Mouse (Mus musculus): ENCODE results near the gene Nxph3. TPM values are rescaled to one million over a fixed set of nuclear protein-coding genes. Genes with fewer than 3 reads are reported as not detected.
"Not testable (repeated sequence)": the region's sequence is repeated elsewhere in the genome, so short reads cannot be mapped to it uniquely, and the experiment has no call there.

Nxph3 gene
- polyA plus RNA-seq, 3 experiments from 2014 or later, result not detected

DNA sequence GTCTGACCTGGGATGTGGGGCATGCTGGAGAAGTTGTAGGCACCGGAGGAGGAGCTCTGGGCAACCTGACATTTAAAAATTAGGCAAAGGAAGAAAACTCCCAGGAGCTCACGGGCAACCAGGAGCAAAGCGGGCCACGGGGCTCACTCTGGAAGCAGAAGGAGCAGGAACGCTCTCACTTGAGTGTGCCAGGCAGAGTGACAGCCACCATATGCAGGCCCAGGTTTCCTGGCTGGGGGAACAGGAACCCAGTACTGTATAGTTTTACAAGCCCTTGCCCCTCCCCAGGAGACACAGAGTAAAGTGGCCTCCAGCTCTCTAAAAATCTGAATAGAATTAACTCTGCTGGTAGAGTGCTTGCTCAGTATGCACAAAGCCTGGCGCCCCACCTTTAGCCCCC lies 2.8 kb upstream of the Nxph3 start:
- ATAC-seq, result no peak

DNA sequence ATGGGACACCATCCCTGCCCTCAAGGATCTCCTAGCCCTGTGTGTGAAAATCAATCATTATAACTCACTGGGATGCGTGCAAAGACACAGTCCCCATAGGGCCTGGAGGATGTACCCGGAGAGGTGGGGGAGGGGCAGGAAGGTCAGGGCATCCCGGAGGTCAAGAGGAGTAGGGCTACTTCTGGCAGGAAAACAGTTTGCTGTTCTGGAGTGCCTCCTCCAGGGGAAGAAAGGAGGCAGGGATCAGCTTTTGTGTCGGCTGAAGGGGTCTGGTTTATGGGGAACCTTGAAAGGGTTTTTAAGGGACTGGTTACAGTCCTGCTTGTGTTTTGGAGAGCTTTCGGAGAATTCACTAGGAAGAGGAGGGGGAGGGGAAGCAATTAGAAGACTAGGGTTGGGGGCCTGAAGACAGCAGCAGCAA lies 2.1 kb upstream of the Nxph3 start:
- ATAC-seq, result no peak

DNA sequence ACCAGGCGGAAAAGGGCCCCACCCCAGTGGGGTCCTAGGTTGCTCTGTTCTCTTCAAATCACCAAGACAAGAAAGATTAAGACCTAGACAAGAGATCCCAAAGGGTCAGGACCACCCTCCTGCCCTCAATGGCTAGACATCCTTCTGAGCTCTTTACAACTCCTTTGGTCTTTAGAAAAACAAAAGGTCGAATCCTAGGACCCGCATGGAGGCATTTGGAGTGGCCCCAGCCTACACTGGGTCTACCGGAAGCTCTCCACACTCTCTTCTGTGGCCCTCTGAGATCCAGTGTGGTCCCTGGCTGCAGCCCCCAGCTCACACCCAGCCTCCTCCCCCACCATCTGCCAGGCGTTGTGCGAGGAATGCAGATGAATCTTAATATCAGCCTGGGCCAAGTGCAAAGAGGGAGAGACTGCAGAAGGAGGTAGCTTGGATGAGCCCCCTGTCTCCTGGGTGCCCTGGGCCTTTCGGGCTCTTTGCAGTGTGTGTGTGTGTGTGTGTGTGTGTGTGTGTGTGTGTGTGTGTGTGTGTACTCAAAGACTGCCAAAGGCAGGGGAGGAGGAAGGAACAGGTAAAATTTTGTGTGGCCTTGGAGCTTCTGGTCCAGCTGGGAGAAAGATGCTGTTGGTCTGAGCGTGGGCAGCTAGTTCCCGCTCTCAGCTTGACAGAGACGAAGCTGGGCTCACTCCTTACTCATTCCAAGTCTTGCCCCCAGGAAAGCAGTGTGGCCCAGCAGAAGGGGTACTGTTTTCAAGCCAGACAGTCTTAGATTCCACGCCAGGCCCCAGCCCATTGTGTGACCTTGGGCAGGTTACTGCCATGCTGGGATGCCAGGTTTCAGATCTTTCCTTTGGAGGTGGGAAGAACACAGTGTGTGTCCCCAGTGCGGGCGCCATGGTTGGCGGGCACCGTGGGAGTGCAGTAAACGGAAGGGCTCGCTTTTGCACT lies 1.3 kb upstream of the Nxph3 start:
- ATAC-seq, result no peak

DNA sequence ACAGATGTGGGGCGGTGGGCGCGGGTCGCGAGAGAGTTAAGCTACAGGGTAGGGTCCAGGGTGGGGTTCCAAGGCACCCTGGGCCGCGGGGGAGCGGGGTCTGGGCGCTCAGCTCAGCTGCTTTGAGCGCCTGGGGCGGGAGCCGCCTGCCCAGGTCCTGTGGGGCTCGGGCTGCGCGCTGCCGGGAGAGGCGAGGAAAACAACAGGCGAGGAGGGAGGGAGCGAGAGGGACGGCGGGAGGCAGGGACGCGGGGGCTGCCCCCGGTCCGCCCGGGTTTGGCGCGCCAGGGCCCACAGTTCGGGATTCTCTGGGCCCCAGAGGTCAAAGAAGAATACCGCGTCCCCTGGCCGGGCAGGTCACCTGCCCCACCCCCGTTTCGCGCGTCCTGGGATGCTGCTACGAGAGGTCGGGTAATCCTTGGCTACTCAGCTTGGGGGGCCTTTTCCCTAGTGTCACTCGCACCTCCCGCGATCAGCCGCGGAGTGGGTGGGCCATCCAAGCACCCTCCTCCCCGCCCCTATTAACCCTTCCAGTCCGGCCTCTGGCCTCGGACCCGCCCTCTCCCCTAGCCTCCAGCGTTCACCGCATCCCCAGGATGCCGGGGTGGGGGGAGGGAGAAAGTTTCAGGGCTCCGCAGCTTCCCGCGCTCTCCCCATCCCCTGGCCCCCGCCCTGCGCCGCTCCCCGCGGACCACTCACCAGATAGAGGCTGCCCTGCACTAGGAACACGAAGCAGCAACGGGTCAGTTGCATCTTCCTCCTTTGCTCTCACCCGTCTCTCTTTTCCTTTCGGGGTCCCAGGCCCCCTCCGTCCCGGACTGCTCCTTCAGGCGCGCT lies 691 bp downstream of the Nxph3 start:
- no peak for ATAC-seq

DNA sequence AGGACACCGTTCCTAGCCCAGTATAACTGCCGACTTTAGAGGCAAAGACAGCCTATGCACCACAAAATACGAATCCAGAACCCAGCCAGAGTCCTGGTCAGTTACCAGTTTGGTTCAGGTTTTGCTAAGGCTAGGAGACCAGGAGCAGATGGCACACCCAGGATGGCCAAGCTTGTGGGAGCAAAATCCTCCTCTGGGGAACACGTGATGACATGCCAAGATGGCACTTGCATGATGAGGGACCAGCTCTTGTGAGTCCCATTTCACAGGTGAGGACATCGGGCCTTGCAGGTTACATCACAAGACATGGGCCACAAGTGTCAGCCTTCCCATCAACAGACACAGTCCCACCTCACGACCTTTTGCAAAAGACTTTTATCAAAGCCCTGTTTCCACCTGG lies 2.0 kb downstream of the Nxph3 start:
- no peak for ATAC-seq

DNA sequence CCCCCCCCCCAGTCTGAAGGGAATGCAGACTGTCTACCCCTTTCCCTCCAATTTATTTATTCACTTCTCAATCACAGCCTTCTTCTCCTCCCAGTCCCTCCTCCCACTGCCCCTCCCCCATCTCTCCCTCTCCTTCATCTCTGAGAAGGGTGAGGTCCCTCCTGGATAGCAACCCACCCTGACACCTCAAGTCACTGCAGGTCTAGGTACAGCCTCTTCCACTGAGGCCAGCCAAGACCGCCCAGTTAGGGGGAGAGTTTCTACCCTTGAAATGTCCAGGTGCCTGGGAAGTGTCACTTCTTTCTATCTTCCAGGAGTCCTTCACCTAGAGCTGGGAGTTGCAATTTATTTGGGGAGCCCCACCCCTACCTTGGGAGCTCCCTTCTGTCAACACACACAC lies 2.5 kb downstream of the Nxph3 start:
- ATAC-seq, result no peak

DNA sequence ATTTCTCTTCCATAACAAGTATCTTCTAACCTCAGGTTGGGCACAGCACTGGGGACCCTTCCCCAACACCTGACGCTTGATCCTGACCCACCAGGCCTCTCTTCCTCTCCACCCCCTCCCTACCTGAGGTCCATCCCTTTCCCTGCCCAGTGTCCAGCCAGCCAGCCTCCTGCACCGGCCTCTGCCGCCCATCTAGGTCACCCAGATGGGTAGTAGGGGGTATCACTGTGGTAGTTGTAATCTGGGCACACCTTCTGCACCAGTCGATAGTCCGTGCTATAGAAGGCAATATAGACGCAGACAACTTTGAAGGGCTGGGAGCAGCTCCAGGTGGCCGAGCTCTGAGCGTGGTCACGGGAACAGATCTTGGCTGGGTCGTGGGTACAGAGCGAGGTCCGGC lies 3.7 kb downstream of the Nxph3 start:
- no peak for ATAC-seq

DNA sequence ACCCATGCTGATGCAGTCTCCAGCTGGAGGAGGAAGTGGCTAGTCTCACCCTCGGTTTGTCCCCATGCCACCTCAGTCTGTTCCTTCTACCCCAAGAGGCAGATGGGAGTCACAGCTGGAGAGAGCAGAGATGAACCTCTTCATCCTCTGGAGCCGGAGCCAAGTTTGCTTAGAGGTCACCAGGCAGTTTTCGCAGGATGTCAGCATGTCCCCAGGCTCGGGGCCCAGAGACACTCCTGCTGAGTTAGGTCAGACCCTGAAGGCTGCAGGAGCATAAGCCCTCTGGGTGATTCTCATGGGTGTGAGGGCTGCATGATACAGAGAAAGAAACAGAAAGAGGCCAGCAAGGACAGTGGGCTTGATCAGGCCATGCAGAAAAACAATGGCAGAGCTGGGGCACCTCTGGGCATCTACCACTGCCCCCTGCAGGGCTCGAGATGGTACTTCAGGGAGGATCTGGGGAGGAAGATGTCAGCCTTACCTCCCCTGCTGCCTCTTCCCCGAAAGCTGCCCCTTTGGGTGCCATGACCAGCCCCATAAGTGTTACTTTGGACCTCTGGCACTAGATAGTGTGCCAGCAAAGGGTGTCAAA lies 5.1 kb downstream of the Nxph3 start:
- ATAC-seq, result no peak

DNA sequence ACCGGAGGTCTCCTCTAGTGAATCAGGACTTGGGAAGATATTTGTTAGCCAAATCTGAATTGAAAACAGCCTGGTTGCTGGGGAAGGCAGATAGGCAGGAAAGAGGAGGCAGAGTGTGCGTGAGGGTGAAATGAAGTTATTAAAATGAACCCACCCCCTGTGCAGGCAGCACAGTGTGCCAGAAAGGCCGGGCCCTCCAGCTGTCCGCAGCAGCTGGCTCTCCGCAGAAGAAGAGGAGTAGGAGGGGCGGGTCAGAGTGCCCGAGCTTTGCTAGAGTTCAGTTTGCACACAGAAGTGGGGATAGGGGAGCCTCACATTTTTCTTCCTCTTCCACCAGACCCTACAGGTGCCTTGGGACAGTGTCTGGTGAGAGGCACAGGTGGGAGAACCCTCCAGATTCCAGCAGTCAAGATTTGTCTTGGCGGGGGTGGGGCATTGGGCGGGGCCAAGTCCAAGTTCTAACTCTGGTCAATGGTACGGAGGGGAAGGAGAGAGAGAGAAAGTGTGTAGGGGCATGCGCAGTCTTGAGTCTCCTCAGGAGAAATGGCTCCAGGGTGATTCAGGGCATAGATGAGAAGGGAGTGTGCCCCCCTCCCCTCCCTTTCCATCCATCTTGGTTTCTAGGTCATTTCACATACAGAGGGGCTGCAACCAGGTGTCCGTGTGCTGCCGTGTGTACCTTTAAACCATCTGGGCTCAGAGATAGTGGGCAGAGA lies 6.0 kb downstream of the Nxph3 start:
- ATAC-seq, result no peak

DNA sequence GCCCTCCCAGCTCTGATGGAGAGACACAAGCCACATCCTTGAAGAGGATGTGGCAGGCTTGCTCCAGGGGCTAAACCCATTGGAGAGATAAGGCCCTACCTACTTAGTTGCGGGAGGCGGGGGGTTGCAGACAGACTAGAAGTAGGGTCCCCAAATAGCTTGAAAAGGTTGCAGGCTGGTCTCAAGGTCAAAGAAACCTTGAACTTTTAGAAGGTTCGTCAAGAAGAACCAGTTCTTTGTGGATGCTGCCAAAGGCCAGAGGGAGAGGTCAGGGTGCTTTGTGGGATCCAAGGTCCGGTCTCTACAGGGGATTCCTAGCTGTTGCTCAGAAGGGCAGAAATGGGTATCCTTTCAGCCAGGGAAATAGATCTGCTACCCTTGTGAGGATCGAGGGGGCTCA lies 6.6 kb downstream of the Nxph3 start:
- ATAC-seq, result no peak

DNA sequence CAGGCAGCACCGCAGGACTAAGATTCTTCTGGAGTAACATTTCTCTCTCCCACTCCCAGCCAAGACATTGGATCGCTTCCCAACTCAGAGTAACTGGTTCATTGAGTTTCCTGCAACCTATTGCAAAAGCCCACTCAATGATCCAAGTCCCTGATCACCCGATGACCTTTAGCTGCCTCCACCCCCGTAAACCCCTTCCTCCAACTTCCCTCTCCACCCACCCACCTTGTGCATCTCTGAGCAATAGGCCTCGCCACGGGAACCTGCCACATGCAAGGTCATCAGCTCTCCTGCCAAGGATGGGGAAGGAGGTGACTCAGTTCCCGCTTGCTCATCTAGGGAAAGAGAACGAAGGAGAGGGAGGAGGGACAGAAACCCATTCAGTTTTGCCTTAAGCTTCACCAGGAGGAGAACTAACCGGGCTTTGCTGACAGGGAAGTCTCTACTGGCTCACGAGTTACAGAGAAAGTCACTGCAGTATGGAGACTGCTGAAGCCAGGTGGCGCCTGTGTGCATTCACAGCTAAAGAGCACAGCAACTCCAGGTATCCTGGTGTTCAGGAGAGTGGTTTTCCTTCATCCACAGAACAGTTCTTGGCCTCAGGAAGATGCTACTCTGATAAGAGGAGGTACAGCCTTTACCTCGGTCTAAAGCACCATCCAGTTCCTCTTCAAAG lies 7.2 kb downstream of the Nxph3 start:
- no peak for ATAC-seq

DNA sequence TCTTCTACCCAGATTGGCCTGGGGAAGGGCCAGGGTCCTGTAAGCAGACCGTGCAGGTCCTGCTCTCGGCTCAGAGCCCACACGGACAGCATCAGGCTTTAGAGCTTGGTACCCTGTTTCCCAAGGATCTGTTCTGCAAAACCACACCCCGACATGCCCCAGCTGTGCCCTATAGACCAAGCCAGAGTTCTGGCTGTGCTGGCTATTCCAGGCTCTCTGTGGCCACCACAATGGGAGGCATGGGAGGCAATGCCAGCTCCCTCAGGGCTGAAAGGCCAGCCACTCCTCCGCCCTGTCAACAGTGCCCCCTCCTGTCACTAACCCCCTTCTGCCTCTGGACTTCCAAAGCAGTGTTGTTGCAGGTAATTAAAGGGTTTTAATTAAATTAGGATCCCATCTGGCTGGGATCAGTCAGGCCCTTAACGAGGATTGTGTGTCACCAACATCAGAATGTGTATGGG lies 10.1 kb downstream of the Nxph3 start:
- ATAC-seq, result no peak

DNA sequence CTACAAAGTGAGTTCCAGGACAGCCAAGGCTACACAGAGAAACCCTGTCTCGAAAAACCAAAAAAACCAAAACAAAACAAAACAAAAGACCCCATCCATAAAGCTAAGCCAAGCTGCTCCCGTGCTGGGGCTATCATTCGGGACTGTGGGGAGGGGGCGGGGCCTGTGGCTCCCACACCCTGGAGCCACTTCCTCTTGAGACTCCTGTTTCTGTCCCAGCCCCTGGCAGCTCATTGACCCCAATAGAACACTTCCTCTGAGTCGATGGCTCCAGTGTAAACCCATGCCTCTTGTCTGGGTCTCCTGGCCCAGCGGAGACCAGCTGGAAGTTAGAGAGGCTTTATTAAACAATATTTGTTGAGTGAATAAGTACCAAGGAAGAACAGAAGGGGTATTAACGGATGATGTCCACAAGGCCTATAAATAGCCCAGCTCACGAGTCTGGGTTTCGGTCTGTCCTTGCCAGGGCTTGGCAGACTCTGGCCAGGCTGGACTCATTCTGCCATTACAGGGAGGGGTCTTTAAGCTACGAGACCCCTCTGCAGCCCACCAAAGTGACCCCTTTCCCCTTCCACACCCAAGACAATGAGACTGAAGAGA lies 10.7 kb downstream of the Nxph3 start:
- no peak for ATAC-seq

DNA sequence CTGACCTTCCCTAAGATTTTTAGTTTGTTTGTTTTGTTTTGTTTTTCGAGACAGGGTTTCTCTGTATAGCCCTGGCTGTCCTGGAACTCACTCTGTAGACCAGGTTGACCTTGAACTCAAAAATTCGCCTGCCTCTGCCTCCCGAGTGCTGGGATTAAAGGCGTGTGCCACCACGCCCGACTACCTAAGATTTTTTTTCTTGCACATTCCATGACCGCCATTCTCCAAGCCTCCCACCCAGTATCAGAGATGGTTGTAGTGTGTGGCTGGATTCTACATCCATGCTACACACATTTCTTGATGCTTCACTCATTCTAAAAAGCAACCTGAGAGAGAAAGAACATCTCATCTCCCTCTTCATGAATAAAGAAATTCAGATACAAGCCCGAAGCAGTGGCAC lies 12.5 kb downstream of the Nxph3 start:
- ATAC-seq, result not testable (repeated sequence)

DNA sequence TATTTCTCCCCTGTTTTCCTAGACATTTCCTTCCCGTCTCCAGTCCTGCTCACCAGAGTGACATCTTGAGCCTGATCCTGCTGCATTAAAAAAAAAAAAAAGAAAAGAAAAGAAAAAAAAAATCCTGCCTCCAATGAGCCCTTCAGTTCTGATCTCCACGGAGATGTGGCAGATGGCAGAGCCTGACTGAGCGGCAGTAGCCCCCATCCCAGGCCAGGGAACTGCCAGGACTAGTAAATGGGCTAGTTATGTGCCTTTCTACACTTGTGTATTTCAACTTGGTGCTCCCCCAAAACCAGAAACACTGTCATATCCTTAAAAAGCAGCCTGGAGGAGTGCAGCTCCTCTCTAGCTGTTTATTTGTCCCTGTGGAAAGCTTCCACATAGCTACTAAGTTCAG lies 13.5 kb downstream of the Nxph3 start:
- no peak for ATAC-seq

DNA sequence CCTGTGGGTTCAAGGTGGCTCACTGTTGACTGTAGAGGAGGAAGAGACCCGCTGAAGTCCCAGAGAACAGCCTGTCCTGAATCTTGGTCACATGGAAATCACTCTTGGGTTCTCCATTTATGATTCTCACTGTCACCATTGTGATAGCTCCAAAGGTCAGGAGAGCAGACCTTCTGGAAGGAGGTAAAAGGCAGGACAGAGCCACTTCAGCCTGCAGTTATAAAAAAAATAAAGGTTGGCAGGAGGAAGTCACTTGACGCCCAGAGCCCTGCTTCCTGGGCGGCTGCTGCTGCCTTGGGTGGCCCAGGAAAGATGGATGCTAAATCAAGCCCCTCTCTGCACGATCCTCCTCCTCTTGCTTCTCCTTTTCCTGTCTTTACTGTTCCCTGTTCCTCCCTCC lies 14.0 kb downstream of the Nxph3 start:
- no peak for ATAC-seq

DNA sequence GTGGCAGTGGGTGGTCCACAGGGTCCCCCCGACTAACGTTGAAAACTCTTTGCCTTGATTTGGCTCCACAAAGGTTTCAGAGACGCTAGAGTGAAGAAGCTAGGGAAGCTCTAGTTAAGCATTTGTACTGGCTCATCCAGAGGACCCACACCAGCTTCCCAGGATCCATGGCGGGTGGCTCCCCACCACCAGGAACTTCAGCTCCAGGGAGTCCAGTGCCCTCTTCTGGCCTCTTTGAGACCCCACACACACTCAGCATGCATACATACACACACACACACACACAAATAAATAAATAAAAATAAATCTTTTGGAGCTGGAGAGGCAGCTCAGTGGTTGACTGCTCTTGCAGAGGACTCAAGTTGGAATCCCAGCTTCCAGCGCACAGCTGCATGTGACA lies 16.4 kb downstream of the Nxph3 start:
- no peak for ATAC-seq

DNA sequence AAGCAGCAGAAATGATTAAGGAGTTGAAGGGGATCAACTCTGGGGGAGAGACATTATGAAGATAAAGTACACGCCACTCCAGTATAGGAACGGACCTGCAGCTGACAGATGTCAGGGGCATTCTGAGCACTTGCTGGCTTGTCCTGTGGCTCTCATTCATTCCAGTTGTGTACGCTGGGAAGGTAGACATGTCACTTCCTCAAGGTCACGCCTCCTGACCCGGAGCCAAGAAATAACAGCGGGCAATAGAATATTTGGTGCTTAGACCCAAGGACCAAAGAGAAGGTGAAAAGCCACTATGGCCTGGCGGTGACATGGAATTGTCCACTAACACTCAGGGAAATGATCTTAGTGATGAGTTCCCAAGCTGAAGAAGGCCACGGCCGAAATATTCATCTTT lies 18.5 kb downstream of the Nxph3 start:
- no peak for ATAC-seq

DNA sequence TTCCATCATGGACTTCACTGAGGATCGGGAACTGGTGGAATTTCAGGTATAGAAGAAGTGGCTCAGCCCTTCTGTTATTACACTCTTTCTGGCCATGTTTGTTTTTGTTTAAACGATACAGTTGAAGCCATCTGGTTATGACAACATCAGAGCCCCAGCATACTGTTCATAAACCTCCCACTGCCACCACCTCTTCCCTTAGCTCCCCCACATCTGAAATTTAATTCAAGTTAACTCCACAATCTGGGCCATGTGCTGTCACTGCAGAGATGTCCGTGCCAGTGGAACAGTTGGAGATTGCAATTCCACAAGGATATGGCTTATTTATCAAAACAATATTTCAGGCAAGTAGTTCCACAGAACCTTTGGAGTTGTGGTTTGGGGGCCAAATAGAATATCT lies 20.0 kb downstream of the Nxph3 start:
- no peak for ATAC-seq

DNA sequence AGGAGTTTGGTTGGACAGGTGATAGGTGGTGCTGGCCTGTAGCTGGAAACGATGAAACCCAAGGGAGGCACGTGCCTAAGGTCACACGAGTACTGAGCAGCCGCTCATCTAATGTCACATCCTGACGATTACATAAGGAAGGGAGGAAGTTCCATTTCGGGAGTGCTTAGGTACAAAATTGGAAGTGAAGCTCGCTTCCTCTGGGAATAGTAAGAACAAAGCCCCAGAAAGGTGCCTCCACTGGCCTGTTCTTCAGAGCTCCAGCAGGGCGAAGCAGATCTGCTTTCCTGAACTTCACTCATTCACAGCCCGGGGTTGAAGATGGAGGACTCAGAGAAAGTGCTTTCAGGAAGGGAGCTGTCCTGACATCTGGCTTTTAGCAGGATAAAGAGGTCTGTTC lies 20.4 kb downstream of the Nxph3 start:
- no peak for ATAC-seq

DNA sequence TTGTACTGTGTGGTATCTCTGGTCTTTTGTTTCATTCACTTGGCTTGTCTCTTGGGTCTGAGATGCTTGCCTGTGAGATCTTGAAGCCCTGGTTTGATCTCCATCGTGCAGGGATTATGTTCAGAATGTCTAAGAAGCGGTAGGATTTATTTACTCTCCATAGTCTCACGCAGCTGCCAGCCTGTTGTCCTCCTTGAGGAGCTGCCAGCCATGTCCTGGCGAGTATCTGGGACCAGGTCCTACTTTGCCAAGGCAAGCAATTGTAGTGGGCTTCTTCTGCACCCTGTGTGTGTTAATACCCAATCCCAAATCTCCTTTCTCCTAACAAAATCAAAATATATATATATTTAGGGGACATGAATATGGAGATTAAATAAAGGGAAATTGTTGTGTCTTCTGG lies 21.4 kb downstream of the Nxph3 start:
- ATAC-seq, result no peak

DNA sequence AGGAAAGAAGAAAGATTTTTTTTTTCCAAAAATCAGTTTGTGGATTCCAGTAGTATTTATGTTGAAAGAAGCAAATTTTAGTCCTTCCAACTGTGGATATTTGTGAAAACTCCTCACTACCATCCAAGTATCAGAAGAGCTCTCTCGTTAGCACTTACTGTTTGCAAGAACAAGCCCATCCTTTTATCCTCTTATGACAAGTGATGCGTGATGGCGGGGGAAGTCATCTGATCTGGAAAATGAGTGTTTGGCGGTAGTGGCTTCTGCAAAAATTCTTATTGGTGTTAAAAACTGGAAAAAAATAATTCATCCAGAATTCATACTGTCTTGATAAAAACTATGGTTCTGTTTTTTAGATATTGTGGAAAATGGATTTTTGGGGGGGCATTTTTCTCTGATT lies 22.1 kb downstream of the Nxph3 start:
- no peak for ATAC-seq

Data from inflammation-experienced regulatory T-cells, adult 6 months (primary cell).